Mouse (Mus musculus) testis, adult 2 months (tissue): ENCODE measurements around the gene Gsto1. TPM values are rescaled to one million over a fixed set of nuclear protein-coding genes. Genes with fewer than 3 reads are reported as not detected.

Experiments used
- H3K27ac ChIP-seq: fragments of 200-500 bp; 2 replicates; pipeline ENCODE4 v1.5.1; 2012; ENCODE audit warnings: low read depth, low read length; ENCODE audit not compliant: control insufficient read depth, insufficient read depth
- H3K27me3 ChIP-seq: fragments of 200-500 bp; 2 replicates; pipeline ENCODE4 v1.6.1; 2012; ENCODE audit warnings: mild to moderate bottlenecking, low read length, moderate library complexity; ENCODE audit not compliant: control insufficient read depth, insufficient read depth
- H3K36me3 ChIP-seq: fragments of 200-500 bp; 2 replicates; pipeline ENCODE4 v1.6.1; 2012; ENCODE audit warnings: mild to moderate bottlenecking, low read length; ENCODE audit not compliant: control insufficient read depth, insufficient read depth
- H3K4me1 ChIP-seq: fragments of 200-500 bp; 2 replicates; pipeline ENCODE4 v1.6.1; 2012; ENCODE audit warnings: low read length; ENCODE audit not compliant: control insufficient read depth, insufficient read depth
- H3K4me3 ChIP-seq: fragments of 200-500 bp; 2 replicates; pipeline ENCODE4 v1.5.1; 2012; ENCODE audit warnings: low read depth, mild to moderate bottlenecking, low read length, moderate library complexity, mixed read lengths; ENCODE audit not compliant: control insufficient read depth
- CTCF ChIP-seq: fragments of 200-500 bp; IDR thresholded peaks from 2 replicates; pipeline ENCODE4 v1.5.1; 2012; ENCODE audit warnings: low read depth, mild to moderate bottlenecking, inconsistent platforms, low read length, moderate library complexity; ENCODE audit not compliant: control insufficient read depth, insufficient read depth, insufficient replicate concordance
- POLR2A ChIP-seq: fragments of 200-500 bp; IDR thresholded peaks from 2 replicates; pipeline ENCODE4 v1.6.1; 2012; ENCODE audit warnings: low read depth, mild to moderate bottlenecking, inconsistent platforms, low read length, moderate library complexity; ENCODE audit not compliant: control insufficient read depth
- polyA plus RNA-seq: library from polyadenylated mRNA; depleted of rRNA; stranded (reverse); fragments of >200 nt; gene quantifications from 2 replicates; pipeline ENCODE4 v1.2.3, GENCODE M21; 2012; rRNA removed

Gsto1 gene
- polyA plus RNA-seq, 1 experiment, result 3.7 TPM

DNA sequence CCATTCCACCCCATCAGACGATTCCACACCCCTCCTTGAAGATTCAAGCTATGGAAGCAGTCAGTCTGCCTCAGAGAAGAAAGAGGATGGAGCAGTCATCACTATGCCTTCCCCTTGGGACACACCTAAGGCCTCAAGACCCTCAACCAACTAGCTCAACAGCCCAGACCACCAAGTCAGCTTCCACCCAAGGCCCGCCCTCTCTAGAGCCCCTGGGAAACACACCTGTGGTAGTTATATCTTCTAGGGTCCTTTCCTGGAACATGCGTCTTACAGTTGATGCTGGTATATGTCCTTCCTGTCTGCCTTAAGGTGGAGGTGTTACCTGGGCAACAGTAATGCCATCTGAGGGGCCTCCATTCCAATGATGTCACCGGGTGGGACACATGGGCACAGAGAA, 59.4 kb downstream of the Gsto1 start:
- Histone ChIP-seq H3K27ac (no peak overlapping the region), H3K4me1 (peaks cover 12% of the 10 kb centered on the region), H3K27me3 (no peaks in the 10 kb centered on the region; the same call in 1 of the 2 replicates), H3K36me3 (no peaks in the 10 kb centered on the region), H3K4me3 (peak overlapping the region; percentile 82)
- no peak for TF ChIP-seq POLR2A
- no peak for TF ChIP-seq CTCF

Other genes starting within 250 kb of the Gsto1 start
- 2.1 and 2.9 TPM in 2 replicates for gene Col17a1, start 162.9 kb upstream of the Gsto1 start, polyA plus RNA-seq
- gene Sfr1, start 123.3 kb upstream of the Gsto1 start, polyA plus RNA-seq, result 34.1 and 37.8 TPM in 2 replicates
- 270 and 284 TPM in 2 replicates for gene Gsto2, start 10.6 kb downstream of the Gsto1 start, polyA plus RNA-seq
- 95.2 and 103 TPM in 2 replicates for gene Cfap43, start 64.3 kb downstream of the Gsto1 start, polyA plus RNA-seq
- gene Itprip, start 64.3 kb downstream of the Gsto1 start, polyA plus RNA-seq, result 43.0 and 48.0 TPM in 2 replicates
- 47.4 and 49.3 TPM in 2 replicates for gene Cfap58, start 82.7 kb downstream of the Gsto1 start, polyA plus RNA-seq